Mouse (Mus musculus) midbrain, embryonic 11.5 days (tissue): ENCODE results near the gene Bdnf. TPM values are rescaled to one million over a fixed set of nuclear protein-coding genes. Genes with fewer than 3 reads are reported as not detected.

Source experiments
- ATAC-seq: fragments of 200-750 bp; cut with Nextera tagmentation; 2 replicates; pipeline ENCODE4 v1.8.0; 2017; ENCODE audit warnings: moderate TSS enrichment, moderate library complexity; ENCODE audit not compliant: low FRiP score
- DNase-seq: peaks from one replicate; pipeline ENCODE4 v3.0.0; 2015; ENCODE audit warnings: low spot score; ENCODE audit errors: missing footprints
- H3K27ac ChIP-seq: fragments of 300-500 bp; sonication (generic); 2 replicates; pipeline ENCODE4 v1.5.1; 2014; ENCODE audit warnings: low read depth, low read length
- H3K27me3 ChIP-seq: fragments of 300-500 bp; sonication (generic); 2 replicates; pipeline ENCODE4 v1.6.1; 2014; ENCODE audit warnings: mild to moderate bottlenecking, low read length, moderate library complexity, mixed read lengths; ENCODE audit not compliant: control insufficient read depth, insufficient read depth
- H3K36me3 ChIP-seq: fragments of 300-500 bp; sonication (generic); 2 replicates; pipeline ENCODE4 v1.6.1; 2014; ENCODE audit warnings: mild to moderate bottlenecking, low read length, moderate library complexity, mixed read lengths; ENCODE audit not compliant: control insufficient read depth, insufficient read depth
- H3K4me1 ChIP-seq: fragments of 300-500 bp; sonication (generic); 2 replicates; pipeline ENCODE4 v1.6.1; 2014; ENCODE audit warnings: low read length; ENCODE audit not compliant: control insufficient read depth, insufficient read depth
- H3K4me2 ChIP-seq: fragments of 300-500 bp; sonication (generic); 2 replicates; pipeline ENCODE4 v1.6.1; 2014; ENCODE audit warnings: mild to moderate bottlenecking, moderate library complexity
- H3K4me3 ChIP-seq: fragments of 300-500 bp; sonication (generic); 2 replicates; pipeline ENCODE4 v1.5.1; 2014; ENCODE audit warnings: low read depth, low read length
- H3K9ac ChIP-seq: fragments of 300-500 bp; sonication (generic); 2 replicates; pipeline ENCODE4 v1.6.1; 2014; ENCODE audit warnings: low read length
- H3K9me3 ChIP-seq: fragments of 300-500 bp; sonication (generic); 2 replicates; pipeline ENCODE4 v1.6.1; 2016; ENCODE audit warnings: low read length; ENCODE audit not compliant: control insufficient read depth
- WGBS: fragments of 180-500 bp; shearing (Covaris S2); extraction: QIAGEN DNeasy Blood & Tissue Kit; methylation state at CpG from one replicate; pipeline ENCODE4 v1.1.7; 2014; 5-methylcytosine and 5-hydroxymethylcytosine counted together
- polyA plus RNA-seq: library from polyadenylated mRNA; unstranded; fragments of >200 nt; fragmentation: Nextera tagmentation; extraction: Ambion mirVana; gene quantifications from 2 replicates; pipeline ENCODE4 v1.2.1, GENCODE M21; 2014

Gene Bdnf
- polyA plus RNA-seq, 1 experiment from 2014 or later, result 1.7 TPM

DNA sequence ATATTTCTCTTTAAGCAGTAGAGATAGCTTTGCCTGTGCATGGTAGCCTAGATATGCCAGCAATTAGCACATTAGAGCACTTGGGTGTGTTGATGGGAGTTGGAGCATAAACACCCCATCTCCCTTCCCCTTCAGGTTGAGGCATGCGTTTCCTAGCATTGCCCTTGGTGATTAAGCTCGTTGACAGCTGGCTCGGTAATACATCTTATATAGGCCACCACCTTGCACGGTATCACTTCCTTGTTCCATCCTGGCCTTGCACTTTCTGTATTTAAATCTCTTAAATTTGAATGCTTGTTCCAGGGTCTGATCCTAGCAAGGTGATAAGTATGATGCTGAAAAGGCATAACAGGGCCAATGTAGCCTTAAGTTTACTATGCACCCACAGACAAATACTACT is 74.3 kb downstream of the Bdnf start:
- Histone ChIP-seq H3K27ac (no peak overlapping the region), H3K27me3 (no peaks in the 10 kb centered on the region), H3K4me1 (no peaks in the 10 kb centered on the region), H3K9ac (no peak overlapping the region), H3K4me3 (no peak overlapping the region), H3K4me2 (no peak overlapping the region), H3K36me3 (no peaks in the 10 kb centered on the region), H3K9me3 (no peaks in the 10 kb centered on the region)
- ATAC-seq (no peak), DNase-seq (no peak)
- 82% methylated on average over 4 of the region's 4 CpGs for WGBS

DNA sequence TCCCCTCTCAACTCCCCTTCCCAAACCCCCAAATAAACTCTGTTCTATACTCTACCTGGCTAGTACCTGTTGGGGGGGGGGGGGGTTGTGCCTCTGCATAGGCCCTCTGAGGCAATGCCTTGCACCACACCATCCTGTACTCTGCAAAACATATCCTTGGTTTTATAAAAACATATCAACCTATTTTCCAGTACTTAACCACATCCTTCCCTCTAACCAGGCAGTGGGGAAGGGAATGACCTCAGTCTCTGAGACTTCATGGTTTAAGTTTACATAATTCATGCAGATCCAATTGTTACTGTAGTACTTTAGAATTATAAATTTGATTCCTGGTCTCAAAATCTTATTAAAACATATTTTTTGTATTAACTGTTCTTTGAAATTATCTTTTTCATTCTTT is 75.5 kb downstream of the Bdnf start:
- Histone ChIP-seq H3K27me3 (no peaks in the 10 kb centered on the region), H3K4me2 (no peak overlapping the region), H3K36me3 (no peaks in the 10 kb centered on the region), H3K9ac (no peak overlapping the region), H3K4me1 (no peaks in the 10 kb centered on the region), H3K4me3 (no peak overlapping the region), H3K27ac (no peak overlapping the region), H3K9me3 (no peaks in the 10 kb centered on the region)
- ATAC-seq (no peak), DNase-seq (no peak)

DNA sequence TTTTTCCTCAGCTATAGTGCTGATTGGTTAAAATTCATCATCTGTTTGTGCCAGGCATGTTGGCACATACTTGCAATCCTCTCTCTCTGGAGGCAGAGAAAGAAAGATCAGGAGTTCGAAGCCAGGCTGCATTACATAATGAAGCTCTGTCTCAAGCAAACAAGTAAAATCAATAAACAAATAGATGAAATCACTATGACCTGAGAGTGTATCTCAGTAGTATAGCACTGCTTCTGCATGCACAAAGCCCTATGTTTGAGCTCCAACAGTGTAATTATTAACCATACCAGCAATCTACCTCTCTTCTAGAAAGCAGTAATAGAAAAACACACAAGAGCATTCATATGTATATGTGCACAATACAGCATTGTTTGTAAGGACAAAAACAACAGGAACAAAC is 76.0 kb downstream of the Bdnf start:
- Histone ChIP-seq H3K9me3 (no peaks in the 10 kb centered on the region), H3K36me3 (no peaks in the 10 kb centered on the region), H3K27ac (no peak overlapping the region), H3K4me1 (no peaks in the 10 kb centered on the region), H3K27me3 (no peaks in the 10 kb centered on the region), H3K9ac (no peak overlapping the region), H3K4me2 (no peak overlapping the region), H3K4me3 (no peak overlapping the region)
- DNase-seq (no peak), ATAC-seq (no peak)
- 82% methylated on average over 1 of the region's 1 CpGs for WGBS

DNA sequence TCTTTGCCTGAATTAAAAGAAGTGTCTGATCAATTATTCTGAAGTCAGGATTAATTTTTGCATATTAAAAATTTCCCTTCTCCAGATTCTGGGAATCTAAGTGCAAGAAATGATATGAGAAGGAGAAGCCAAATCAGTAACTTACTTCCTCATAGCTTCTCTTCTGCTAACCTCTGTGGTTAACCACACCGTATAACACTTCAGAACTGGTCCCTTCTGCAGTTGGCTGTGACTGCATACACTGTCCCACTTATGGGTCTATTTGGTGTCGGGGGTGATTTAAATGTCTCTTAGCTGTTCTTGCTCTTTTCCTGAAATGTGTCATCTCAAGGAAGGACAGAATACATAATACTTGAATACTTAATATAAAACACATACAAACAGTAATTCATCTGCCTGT is 81.8 kb downstream of the Bdnf start:
- WGBS, result 91% methylated on average over 2 of the region's 2 CpGs
- Histone ChIP-seq H3K4me3 (no peak overlapping the region), H3K9me3 (no peaks in the 10 kb centered on the region), H3K9ac (no peak overlapping the region), H3K4me2 (no peak overlapping the region), H3K27me3 (no peaks in the 10 kb centered on the region), H3K27ac (no peak overlapping the region), H3K36me3 (no peaks in the 10 kb centered on the region), H3K4me1 (no peaks in the 10 kb centered on the region)
- DNase-seq (no peak), ATAC-seq (no peak)

DNA sequence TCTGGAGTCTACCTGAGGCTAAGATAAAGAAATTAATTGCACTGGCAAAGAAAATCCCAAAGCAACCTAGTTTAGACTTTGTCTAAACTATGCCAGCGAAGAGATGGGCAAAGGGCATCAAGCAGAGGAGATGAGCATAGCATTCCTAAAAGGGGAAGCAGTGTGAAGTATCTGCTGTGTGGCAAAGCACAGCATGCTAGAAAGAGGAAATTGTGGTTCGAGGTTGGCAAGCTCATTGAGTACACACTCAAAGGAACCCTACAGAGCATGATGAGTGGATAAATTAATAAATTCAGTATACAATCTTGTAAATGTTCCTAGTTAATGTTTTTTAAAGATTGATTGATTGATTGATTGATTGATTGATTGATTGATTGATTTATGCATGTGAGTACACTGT is 92.3 kb downstream of the Bdnf start:
- Histone ChIP-seq H3K4me1 (no peaks in the 10 kb centered on the region), H3K9ac (no peak overlapping the region), H3K36me3 (no peaks in the 10 kb centered on the region), H3K4me2 (no peak overlapping the region), H3K9me3 (no peaks in the 10 kb centered on the region), H3K4me3 (no peak overlapping the region), H3K27ac (no peak overlapping the region), H3K27me3 (no peaks in the 10 kb centered on the region)
- DNase-seq (no peak), ATAC-seq (no peak)
- WGBS, result 91% methylated on average over 2 of the region's 2 CpGs

DNA sequence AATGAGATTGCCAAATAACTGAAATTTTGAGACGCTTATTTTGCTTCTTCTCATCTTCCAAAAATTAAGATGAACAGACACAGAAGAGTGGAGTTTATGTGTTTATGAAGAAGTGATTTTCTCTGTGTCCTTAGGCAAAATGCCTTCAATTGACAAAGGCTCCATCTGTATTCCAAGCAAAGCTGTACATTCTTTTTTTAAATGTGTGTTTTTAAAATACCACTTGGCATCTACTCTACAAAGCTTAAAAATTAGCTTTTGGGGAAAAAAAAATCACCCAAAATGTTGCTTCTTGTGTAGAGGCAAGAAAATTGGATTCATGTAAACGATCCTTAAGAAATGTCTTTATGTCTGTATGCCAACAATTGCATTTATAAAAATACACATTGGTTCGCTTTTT is 94.3 kb downstream of the Bdnf start:
- Histone ChIP-seq H3K27ac (no peak overlapping the region), H3K36me3 (no peaks in the 10 kb centered on the region), H3K4me2 (no peak overlapping the region), H3K9me3 (no peaks in the 10 kb centered on the region), H3K4me1 (no peaks in the 10 kb centered on the region), H3K27me3 (no peaks in the 10 kb centered on the region), H3K4me3 (no peak overlapping the region), H3K9ac (no peak overlapping the region)
- DNase-seq, result no peak
- no peak for ATAC-seq
- 92% methylated on average over 3 of the region's 3 CpGs for WGBS

DNA sequence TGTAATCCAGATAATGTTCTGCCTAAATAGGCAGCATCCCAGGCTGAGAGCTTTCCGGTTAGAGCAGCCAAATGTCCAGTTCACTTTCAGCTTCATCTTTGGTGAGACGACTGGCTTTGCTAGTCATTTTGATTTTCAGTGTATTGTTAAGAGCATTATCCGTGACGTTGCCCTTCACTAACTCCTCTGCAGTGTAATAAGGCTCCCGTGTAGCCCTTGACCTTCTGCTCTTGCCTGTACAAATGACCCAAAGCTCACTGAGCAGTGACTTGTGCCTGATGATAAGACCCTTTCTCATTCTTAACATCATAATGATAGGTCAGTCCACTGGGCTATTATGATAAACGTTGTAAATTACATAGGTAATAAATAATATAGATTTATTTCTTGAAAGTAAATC is 101.9 kb downstream of the Bdnf start:
- ATAC-seq, result no peak
- Histone ChIP-seq H3K36me3 (no peaks in the 10 kb centered on the region), H3K27me3 (no peaks in the 10 kb centered on the region), H3K4me1 (no peaks in the 10 kb centered on the region), H3K9me3 (no peaks in the 10 kb centered on the region), H3K4me3 (no peak overlapping the region), H3K4me2 (no peak overlapping the region), H3K9ac (no peak overlapping the region), H3K27ac (no peak overlapping the region)
- WGBS, result 41% methylated on average over 6 of the region's 6 CpGs
- DNase-seq, result no peak

Other genes starting within 250 kb of the Bdnf start
- gene Lin7c, start 216.2 kb downstream of the Bdnf start, polyA plus RNA-seq, result 145 and 174 TPM in 2 replicates
- gene Lgr4, start 242.9 kb downstream of the Bdnf start, polyA plus RNA-seq, result 15.8 and 17.6 TPM in 2 replicates